Mouse (Mus musculus) lung, adult 2 months (tissue): ENCODE measurements at regions not wholly inside any gene's neighbourhood (a gene's known extent, or its start where the extent isn't known, plus 50 kb on each side); places are given as distances from the start of the nearest gene placed in this dataset.

Experiments used
- CTCF ChIP-seq: fragments of 200-500 bp; IDR thresholded peaks from 2 replicates; pipeline ENCODE4 v1.5.1; 2011; ENCODE audit warnings: mild to moderate bottlenecking, low read length, control low read depth; ENCODE audit not compliant: insufficient read depth
- POLR2A ChIP-seq: fragments of 200-500 bp; IDR thresholded peaks from 2 replicates; pipeline ENCODE4 v1.6.1; 2011; ENCODE audit warnings: low read depth, mild to moderate bottlenecking, control low read depth, low read length, borderline replicate concordance; ENCODE audit errors: extremely low read depth

DNA sequence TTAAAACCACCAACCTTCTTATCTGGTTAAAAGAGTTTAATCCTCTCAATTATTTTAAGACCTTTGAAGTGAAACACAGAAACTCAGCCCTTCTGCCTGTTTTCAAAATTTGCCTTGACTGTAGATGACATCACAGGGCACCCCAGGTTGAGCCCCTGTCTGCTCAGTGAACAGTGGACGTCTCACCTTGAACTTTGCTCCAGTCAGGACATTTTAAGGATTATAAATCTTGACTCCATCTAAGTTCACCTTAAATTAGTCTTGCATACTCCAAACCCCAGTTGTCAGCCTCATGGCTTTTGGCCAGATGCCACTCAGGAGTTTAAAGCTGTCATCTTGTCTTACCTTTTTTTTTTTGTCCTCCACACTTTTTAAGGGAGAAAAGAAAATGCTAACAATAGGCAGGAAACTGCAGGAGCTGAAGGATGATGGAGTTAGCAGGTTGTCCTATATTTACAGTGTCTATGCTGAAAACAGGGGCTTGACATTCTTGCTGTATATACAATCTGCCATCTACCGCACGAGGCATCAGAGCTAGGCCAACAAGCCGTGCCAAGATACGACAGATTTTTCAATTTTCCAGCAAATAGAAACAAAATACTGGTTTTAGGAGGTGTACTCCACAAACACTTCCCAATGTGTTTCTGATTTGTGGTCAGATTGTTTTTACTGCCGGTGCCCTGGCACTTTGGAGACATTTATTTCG lies 195.4 kb downstream of the Tfec start:
- TF ChIP-seq CTCF = no peak
- TF ChIP-seq POLR2A = no peak
